In genomic region chr2:18066436-18066835, GRCm38 (mm10) we compare ENCODE assay signal across 11 mouse cellular contexts. TPM values are rescaled to one million over a fixed set of nuclear protein-coding genes. Genes with fewer than 3 reads are reported as not detected.
DNase-seq lines count a peak whose midpoint lies in the region; ATAC-seq and TF ChIP-seq lines count a peak whose summit lies in the region.
"Had no signal": no experiment of that assay in that cellular context is flagged by ENCODE, and none has a peak within 500 bp of the region (broad histone marks: within the 10 kb centered on the region; RNA-seq: fewer than 3 reads in every experiment).

No protein-coding gene starts in this region.

- no peaks in the 10 kb centered on the region for H3K9me3 ChIP-seq in forebrain, embryonic 11.5 days (ENCODE audit: control insufficient read depth, low read length)
- no peaks in the 10 kb centered on the region for H3K9me3 ChIP-seq in forebrain, postnatal 0 days (ENCODE audit: low read length)
- no peaks in the 10 kb centered on the region for H3K9me3 ChIP-seq in lung, embryonic 14.5 days (ENCODE audit: low read depth, low read length)
- no peaks in the 10 kb centered on the region for H3K9me3 ChIP-seq in embryonic facial prominence, embryonic 14.5 days (ENCODE audit: control insufficient read depth, low read length)
- no peaks in the 10 kb centered on the region for H3K9me3 ChIP-seq in liver, embryonic 13.5 days (replicated peaks)

- no peak for TF ChIP-seq CTCF in forebrain, postnatal 0 days (IDR thresholded peaks at IDR 0.05; ENCODE audit: low read depth)
- no peak for TF ChIP-seq CTCF in lung, embryonic 14.5 days (IDR thresholded peaks at IDR 0.05; ENCODE audit: low read depth)

- H3K4me3 ChIP-seq in forebrain, embryonic 11.5 days (ENCODE audit: low read depth, low read length) = peak overlapping the region; percentile 86
- H3K4me3 ChIP-seq in forebrain, postnatal 0 days (ENCODE audit: low read depth, low read length) = no peak overlapping the region
- H3K4me3 ChIP-seq in lung, embryonic 14.5 days (ENCODE audit: low read depth, low read length) = peak overlapping the region; percentile 87
- peak overlapping the region; percentile 87; the same call in 1 of the 2 replicates for H3K4me3 ChIP-seq in embryonic facial prominence, embryonic 14.5 days (ENCODE audit: low read depth, low read length)
- peak overlapping the region; percentile 96 for H3K4me3 ChIP-seq in liver, embryonic 13.5 days (replicated peaks)

- H3K27ac ChIP-seq in forebrain, embryonic 11.5 days (ENCODE audit: low read depth, low read length) = no peak overlapping the region
- no peak overlapping the region for H3K27ac ChIP-seq in forebrain, postnatal 0 days (ENCODE audit: low read depth, low read length)
- H3K27ac ChIP-seq in lung, embryonic 14.5 days (ENCODE audit: low read depth) = no peak overlapping the region
- H3K27ac ChIP-seq in embryonic facial prominence, embryonic 14.5 days (replicated peaks; ENCODE audit: low read depth, low read length) = no peak overlapping the region
- peak overlapping the region; percentile 84 for H3K27ac ChIP-seq in liver, embryonic 13.5 days

- no peak for DNase-seq in forebrain, embryonic 11.5 days (ENCODE audit: low spot score)
- DNase-seq in forebrain, postnatal 0 days = no peak
- peak; percentile 6 for DNase-seq in lung, embryonic 14.5 days
- no peak for DNase-seq in lung, postnatal 14 days
- no peak for DNase-seq in embryonic facial prominence, embryonic 14.5 days (ENCODE audit: low spot score)
- DNase-seq in liver, embryonic 13.5 days = no peak
- DNase-seq in cerebellum, adult 11 months = no peak
- DNase-seq: B cell, adult 2 months; cerebellum, adult 18-20 months; layer of hippocampus, adult 9-11 months had no signal

- H3K9ac ChIP-seq in forebrain, embryonic 11.5 days (ENCODE audit: low read length) = peak overlapping the region; percentile 99; the same call in 1 of the 2 replicates
- H3K9ac ChIP-seq in forebrain, postnatal 0 days = no peak overlapping the region
- H3K9ac ChIP-seq in lung, embryonic 14.5 days = no peak overlapping the region
- no peak overlapping the region for H3K9ac ChIP-seq in embryonic facial prominence, embryonic 14.5 days (ENCODE audit: low read depth, low read length)
- H3K9ac ChIP-seq in liver, embryonic 13.5 days = peak overlapping the region; percentile 99

- H3K4me2 ChIP-seq in forebrain, embryonic 11.5 days (ENCODE audit: low read depth, low read length, severe bottlenecking) = peak overlapping the region; percentile 64
- no peak overlapping the region for H3K4me2 ChIP-seq in forebrain, postnatal 0 days (ENCODE audit: low read depth)
- H3K4me2 ChIP-seq in lung, embryonic 14.5 days = peak overlapping the region; percentile 93
- H3K4me2 ChIP-seq in embryonic facial prominence, embryonic 14.5 days (ENCODE audit: low read depth, low read length) = peak overlapping the region; percentile 90; the same call in 1 of the 2 replicates
- peak overlapping the region; percentile 87 for H3K4me2 ChIP-seq in liver, embryonic 13.5 days

- ATAC-seq in forebrain, embryonic 11.5 days (replicated peaks; ENCODE audit: low FRiP score) = no peak
- ATAC-seq in forebrain, postnatal 0 days = no peak
- no peak for ATAC-seq in lung, embryonic 14.5 days (ENCODE audit: insufficient read depth)
- ATAC-seq in embryonic facial prominence, embryonic 14.5 days (ENCODE audit: low read depth) = no peak
- ATAC-seq in liver, embryonic 13.5 days (ENCODE audit: low read depth) = no peak
- no peak for ATAC-seq in megakaryocyte-erythroid progenitor cell, adult 5-6 weeks (replicated peaks; ENCODE audit: low FRiP score, low TSS enrichment, poor library complexity, severe bottlenecking)

- H3K4me1 ChIP-seq in forebrain, embryonic 11.5 days (replicated peaks; ENCODE audit: control insufficient read depth, insufficient read depth, low read length) = peaks cover 9% of the 10 kb centered on the region; the same call in 1 of the 2 replicates
- H3K4me1 ChIP-seq in forebrain, postnatal 0 days (ENCODE audit: insufficient read depth) = no peaks in the 10 kb centered on the region
- 0 out of 2 replicates have a peak, but pooled peaks cover 7% of the 10 kb centered on the region for H3K4me1 ChIP-seq in lung, embryonic 14.5 days (ENCODE audit: insufficient read depth)
- H3K4me1 ChIP-seq in embryonic facial prominence, embryonic 14.5 days (ENCODE audit: control insufficient read depth, insufficient read depth, low read length) = 0 out of 2 replicates have a peak, but pooled peaks cover 6% of the 10 kb centered on the region
- peaks cover 31% of the 10 kb centered on the region for H3K4me1 ChIP-seq in liver, embryonic 13.5 days (replicated peaks)

- no peaks in the 10 kb centered on the region for H3K36me3 ChIP-seq in forebrain, embryonic 11.5 days (ENCODE audit: control insufficient read depth, insufficient read depth, low read length)
- 0 out of 2 replicates have a peak, but pooled peaks cover 5% of the 10 kb centered on the region for H3K36me3 ChIP-seq in forebrain, postnatal 0 days (ENCODE audit: insufficient read depth)
- peaks cover 18% of the 10 kb centered on the region for H3K36me3 ChIP-seq in lung, embryonic 14.5 days (ENCODE audit: insufficient read depth)
- peaks cover 17% of the 10 kb centered on the region for H3K36me3 ChIP-seq in embryonic facial prominence, embryonic 14.5 days (ENCODE audit: control insufficient read depth, insufficient read depth, low read length)
- H3K36me3 ChIP-seq in liver, embryonic 13.5 days = peaks cover 27% of the 10 kb centered on the region

- H3K27me3 ChIP-seq in forebrain, embryonic 11.5 days (ENCODE audit: control insufficient read depth, insufficient read depth, low read length) = no peaks in the 10 kb centered on the region
- no peaks in the 10 kb centered on the region for H3K27me3 ChIP-seq in forebrain, postnatal 0 days (ENCODE audit: insufficient read depth, low read length)
- no peaks in the 10 kb centered on the region for H3K27me3 ChIP-seq in lung, embryonic 14.5 days (ENCODE audit: insufficient read depth, low read length)
- H3K27me3 ChIP-seq in embryonic facial prominence, embryonic 14.5 days (replicated peaks; ENCODE audit: control insufficient read depth, insufficient read depth, low read length) = no peaks in the 10 kb centered on the region
- no peaks in the 10 kb centered on the region for H3K27me3 ChIP-seq in liver, embryonic 13.5 days

RNA-seq across cellular contexts. Expression of gene Mllt10, which starts 11.4 kb away (rescaled TPM):
- 52.9 and 54.2 TPM in 2 replicates for polyA plus RNA-seq in forebrain, embryonic 11.5 days (2014; fragmentation: Nextera tagmentation; extraction: Ambion mirVana)
- total RNA-seq in forebrain, postnatal 0 days (2014; rRNA removed) = 27.3 and 31.3 TPM in 2 replicates
- polyA plus RNA-seq in forebrain, postnatal 0 days (2015; fragmentation: Nextera tagmentation; extraction: Ambion mirVana) = 15.9 and 27.4 TPM in 2 replicates
- 39.1 and 46.2 TPM in 2 replicates for polyA plus RNA-seq in lung, embryonic 14.5 days (2014; fragmentation: Nextera tagmentation; extraction: Ambion mirVana)
- polyA plus RNA-seq in embryonic facial prominence, embryonic 14.5 days (2014; fragmentation: Nextera tagmentation; extraction: Ambion mirVana) = 27.4 and 32.1 TPM in 2 replicates
- polyA plus RNA-seq in liver, embryonic 13.5 days (2015; fragmentation: Nextera tagmentation; extraction: Ambion mirVana) = 29.1 and 34.3 TPM in 2 replicates
- 124 and 133 TPM in 2 replicates for total RNA-seq in megakaryocyte-erythroid progenitor cell, adult 5-6 weeks (2014; fragmentation: Nextera tagmentation)
- 71.4 and 79.9 TPM in 2 replicates for total RNA-seq in megakaryocyte-erythroid progenitor cell, adult 5-6 weeks (2017)

RNA-seq across cellular contexts. Expression of gene Skida1, which starts 17.6 kb away (rescaled TPM):
- polyA plus RNA-seq in forebrain, embryonic 11.5 days (2014; fragmentation: Nextera tagmentation; extraction: Ambion mirVana) = 20.2 and 23.3 TPM in 2 replicates
- 11.4 and 12.6 TPM in 2 replicates for total RNA-seq in forebrain, postnatal 0 days (2014; rRNA removed)
- polyA plus RNA-seq in forebrain, postnatal 0 days (2015; fragmentation: Nextera tagmentation; extraction: Ambion mirVana) = 4.3 and 4.9 TPM in 2 replicates
- 8.3 and 8.5 TPM in 2 replicates for polyA plus RNA-seq in lung, embryonic 14.5 days (2014; fragmentation: Nextera tagmentation; extraction: Ambion mirVana)
- 4.0 and 5.8 TPM in 2 replicates for polyA plus RNA-seq in embryonic facial prominence, embryonic 14.5 days (2014; fragmentation: Nextera tagmentation; extraction: Ambion mirVana)
- polyA plus RNA-seq in liver, embryonic 13.5 days (2015; fragmentation: Nextera tagmentation; extraction: Ambion mirVana) = 0.47 and 0.95 TPM in 2 replicates
- not detected in 2 replicates for total RNA-seq in megakaryocyte-erythroid progenitor cell, adult 5-6 weeks (2014; fragmentation: Nextera tagmentation)
- total RNA-seq in megakaryocyte-erythroid progenitor cell, adult 5-6 weeks (2017) = not detected in 2 replicates

RNA-seq across cellular contexts. Expression of gene A930004D18Rik, which starts 28.9 kb away (rescaled TPM):
- 12.2 and 15.4 TPM in 2 replicates for polyA plus RNA-seq in forebrain, embryonic 11.5 days (2014; fragmentation: Nextera tagmentation; extraction: Ambion mirVana)
- 2.6 and 3.5 TPM in 2 replicates for total RNA-seq in forebrain, postnatal 0 days (2014; rRNA removed)
- polyA plus RNA-seq in forebrain, postnatal 0 days (2015; fragmentation: Nextera tagmentation; extraction: Ambion mirVana) = 10.1 and 11.8 TPM in 2 replicates
- polyA plus RNA-seq in lung, embryonic 14.5 days (2014; fragmentation: Nextera tagmentation; extraction: Ambion mirVana) = 8.9 and 11.4 TPM in 2 replicates
- polyA plus RNA-seq in embryonic facial prominence, embryonic 14.5 days (2014; fragmentation: Nextera tagmentation; extraction: Ambion mirVana) = 6.9 and 9.1 TPM in 2 replicates
- polyA plus RNA-seq in liver, embryonic 13.5 days (2015; fragmentation: Nextera tagmentation; extraction: Ambion mirVana) = 1.2 and 1.6 TPM in 2 replicates
- not detected in 2 replicates for total RNA-seq in megakaryocyte-erythroid progenitor cell, adult 5-6 weeks (2014; fragmentation: Nextera tagmentation)
- total RNA-seq in megakaryocyte-erythroid progenitor cell, adult 5-6 weeks (2017) = not detected in 2 replicates

Comparison
In these comparisons a context has a peak if more than half of its experiments do, and no peak if none do; other contexts are left out.
1. H3K9ac ChIP-seq: peak in forebrain, embryonic 11.5 days (single experiment) and liver, embryonic 13.5 days (single experiment); none in forebrain, postnatal 0 days (single experiment), lung, embryonic 14.5 days (single experiment) and embryonic facial prominence, embryonic 14.5 days (single experiment).